Comparison of ENCODE assay signal across 8 mouse cellular contexts in genomic region chr15:94543409-94544051, GRCm38 (mm10). TPM values are rescaled to one million over a fixed set of nuclear protein-coding genes. Genes with fewer than 3 reads are reported as not detected.
DNase-seq lines count a peak whose midpoint lies in the region; ATAC-seq lines count a peak whose summit lies in the region.

Gene Pus7l (minus strand): TSS chr15:94543547.
Gene Irak4 (plus strand): TSS chr15:94543643.

- peak; percentile 99 for ATAC-seq in hindbrain, embryonic 11.5 days (ENCODE audit: low FRiP score)

- H3K9me3 ChIP-seq in hindbrain, embryonic 11.5 days (ENCODE audit: control insufficient read depth, low read length): no peaks in the 10 kb centered on the region

- under 1% methylated on average over 45 of the region's 45 CpGs for WGBS in hindbrain, embryonic 11.5 days

- peak within 1 kb of the TSS; percentile 62 for H3K4me3 ChIP-seq in hindbrain, embryonic 11.5 days (ENCODE audit: low read depth, low read length)

- H3K27me3 ChIP-seq in hindbrain, embryonic 11.5 days (ENCODE audit: control insufficient read depth, insufficient read depth, low read length): no peaks in the 10 kb centered on the region

- H3K36me3 ChIP-seq in hindbrain, embryonic 11.5 days (ENCODE audit: control insufficient read depth, insufficient read depth, low read length): no peaks in the 10 kb centered on the region

- H3K4me2 ChIP-seq in hindbrain, embryonic 11.5 days (replicated peaks; ENCODE audit: low read depth, low read length): peak within 1 kb of the TSS; percentile 63

- peak within 1 kb of the TSS; percentile 58 for H3K9ac ChIP-seq in hindbrain, embryonic 11.5 days (ENCODE audit: low read depth, low read length)

- peak; percentile 96 for DNase-seq in Muller cell, postnatal 12 days (ENCODE audit: inconsistent ontology term)
- DNase-seq in cerebellum, adult 9-11 months: peak; percentile 95
- DNase-seq in frontal cortex, adult 2 months (ENCODE audit: extremely low spot score in 1 of 2, low spot score in 1 of 2): peak; percentile 84 to 95
- peak; percentile 96 for DNase-seq in hindbrain, embryonic 11.5 days (ENCODE audit: low spot score)
- DNase-seq in layer of hippocampus, postnatal 10 days (ENCODE audit: low spot score in 2 of 2): peak; percentile 91 to 93
- DNase-seq in lung, postnatal 10 days: peak; percentile 96
- peak; percentile 90 for DNase-seq in ovary, postnatal 36 days (ENCODE audit: low spot score)
- peak; percentile 94 for DNase-seq in thymus, postnatal 25 days

- 0 out of 2 replicates have a peak, but pooled peaks cover 2% of the 10 kb centered on the region for H3K4me1 ChIP-seq in hindbrain, embryonic 11.5 days (replicated peaks; ENCODE audit: control insufficient read depth, insufficient read depth, low read length)

- H3K27ac ChIP-seq in hindbrain, embryonic 11.5 days (ENCODE audit: low read depth, low read length): no peak within 1 kb of the TSS

RNA-seq across cellular contexts. Expression of gene Pus7l, which starts in this region (rescaled TPM):
- polyA plus RNA-seq in frontal cortex, adult 2 months (2012; rRNA removed): 3.5 and 3.9 TPM in 2 replicates
- 9.0 and 10.7 TPM in 2 replicates for polyA plus RNA-seq in hindbrain, embryonic 11.5 days (2014; fragmentation: Nextera tagmentation; extraction: Ambion mirVana)
- total RNA-seq in layer of hippocampus, postnatal 10 days (2021): 1 to 10 TPM; 5.7 to 6.6 TPM

RNA-seq across cellular contexts. Expression of gene Irak4, which starts in this region (rescaled TPM):
- polyA plus RNA-seq in frontal cortex, adult 2 months (2012; rRNA removed): 2.1 and 2.6 TPM in 2 replicates
- 2.5 and 3.0 TPM in 2 replicates for polyA plus RNA-seq in hindbrain, embryonic 11.5 days (2014; fragmentation: Nextera tagmentation; extraction: Ambion mirVana)
- 1 to 10 TPM; 1.7 to 1.9 TPM for total RNA-seq in layer of hippocampus, postnatal 10 days (2021)
